In the genomic region with DNA sequence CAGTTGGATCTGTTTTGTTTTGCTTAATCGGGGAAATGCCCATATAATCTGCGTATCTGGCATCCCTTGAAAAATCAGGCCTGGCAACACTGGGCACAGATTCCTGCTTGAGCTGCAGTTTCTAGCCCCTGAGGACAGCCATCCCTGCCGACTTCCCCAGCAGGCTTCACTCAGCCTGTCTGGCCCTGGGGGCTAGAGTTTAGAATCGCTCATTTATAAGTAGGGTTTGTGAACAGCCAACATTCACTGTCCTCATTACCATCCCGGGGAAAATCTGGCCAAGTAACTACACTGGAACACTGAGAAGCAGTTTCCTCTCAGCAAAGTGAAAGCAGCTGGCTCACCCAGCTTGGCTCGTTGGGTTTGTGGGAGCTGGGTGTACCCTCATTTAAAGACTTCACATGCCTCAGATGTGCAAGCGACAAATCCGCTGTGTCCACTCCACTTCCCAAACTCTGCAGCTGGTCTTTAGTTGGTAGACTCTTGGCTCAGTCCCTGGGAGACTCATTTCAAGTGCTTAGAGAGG, we compare ENCODE assay signal across 8 mouse cellular contexts. TPM values are rescaled to one million over a fixed set of nuclear protein-coding genes. Genes with fewer than 3 reads are reported as not detected.
DNase-seq lines count a peak whose midpoint lies in the region; ATAC-seq and TF ChIP-seq lines count a peak whose summit lies in the region.

No protein-coding gene starts in this region.

- WGBS in hindbrain, embryonic 14.5 days: 31% methylated on average over 8 of the region's 8 CpGs

- H3K36me3 ChIP-seq in hindbrain, embryonic 14.5 days (replicated peaks; ENCODE audit: control insufficient read depth, insufficient read depth): no peaks in the 10 kb centered on the region
- no peaks in the 10 kb centered on the region for H3K36me3 ChIP-seq in megakaryocyte, embryonic 14.5 days (replicated peaks; ENCODE audit: low read length)
- H3K36me3 ChIP-seq in testis, adult 2 months (ENCODE audit: control insufficient read depth, insufficient read depth, low read length): no peaks in the 10 kb centered on the region

- TF ChIP-seq POLR2A in testis, adult 2 months (IDR thresholded peaks at IDR 0.05; ENCODE audit: control insufficient read depth, low read depth, low read length): no peak

- H3K27me3 ChIP-seq in hindbrain, embryonic 14.5 days (ENCODE audit: control insufficient read depth, insufficient read depth, low read length): no peaks in the 10 kb centered on the region
- H3K27me3 ChIP-seq in megakaryocyte, embryonic 14.5 days (replicated peaks): no peaks in the 10 kb centered on the region
- H3K27me3 ChIP-seq in testis, adult 2 months (ENCODE audit: control insufficient read depth, insufficient read depth, low read length): no peaks in the 10 kb centered on the region

- DNase-seq in 3T3-L1 (ENCODE audit: low read depth, low spot score): peak; percentile 57
- peak; percentile 47 for DNase-seq in cerebellum, adult 11 months
- DNase-seq in frontal cortex, postnatal 10 days (ENCODE audit: low spot score in 2 of 2): peak; percentile 56 to 73
- peak; percentile 30 for DNase-seq in hindbrain, embryonic 14.5 days (ENCODE audit: low spot score)
- peak; percentile 67 to 72 for DNase-seq in layer of hippocampus, postnatal 36 days
- DNase-seq in spleen, adult 12 weeks (ENCODE audit: low spot score): no peak

- no peak overlapping the region for H3K4me2 ChIP-seq in hindbrain, embryonic 14.5 days (replicated peaks)

- peaks cover 4% of the 10 kb centered on the region for H3K4me1 ChIP-seq in hindbrain, embryonic 14.5 days (replicated peaks; ENCODE audit: control insufficient read depth, insufficient read depth, low read length)
- peaks cover 9% of the 10 kb centered on the region; the same call in 1 of the 2 replicates for H3K4me1 ChIP-seq in megakaryocyte, embryonic 14.5 days
- peaks cover 7% of the 10 kb centered on the region for H3K4me1 ChIP-seq in testis, adult 2 months (ENCODE audit: control insufficient read depth, insufficient read depth, low read length)

- no peak overlapping the region for H3K4me3 ChIP-seq in hindbrain, embryonic 14.5 days (replicated peaks; ENCODE audit: low read length)
- peak overlapping the region; percentile 14 for H3K4me3 ChIP-seq in megakaryocyte, embryonic 14.5 days (replicated peaks)
- no peak overlapping the region for H3K4me3 ChIP-seq in testis, adult 2 months (ENCODE audit: control insufficient read depth, low read depth, low read length)

- peak overlapping the region; percentile 58 for H3K27ac ChIP-seq in hindbrain, embryonic 14.5 days
- H3K27ac ChIP-seq in testis, adult 2 months (ENCODE audit: control insufficient read depth, insufficient read depth, low read depth, low read length): peak overlapping the region; percentile 56

- H3K9me3 ChIP-seq in hindbrain, embryonic 14.5 days (ENCODE audit: control insufficient read depth, low read length): no peaks in the 10 kb centered on the region
- no peaks in the 10 kb centered on the region for H3K9me3 ChIP-seq in megakaryocyte, embryonic 14.5 days

- no peak overlapping the region for H3K9ac ChIP-seq in hindbrain, embryonic 14.5 days

- peak; percentile 80 for ATAC-seq in hindbrain, embryonic 14.5 days (ENCODE audit: low FRiP score)

- no peak for TF ChIP-seq CTCF in testis, adult 2 months (IDR thresholded peaks at IDR 0.05; ENCODE audit: control insufficient read depth, insufficient read depth, insufficient replicate concordance, low read depth, low read length)

RNA-seq across cellular contexts. Expression of a gene that starts 49.2 kb away (rescaled TPM):
- polyA plus RNA-seq in hindbrain, embryonic 14.5 days (2014; fragmentation: Nextera tagmentation; extraction: Ambion mirVana): 193 and 215 TPM in 2 replicates
- total RNA-seq in layer of hippocampus, postnatal 36 days (2021): 100 to 1,000 TPM; 115 to 118 TPM
- polyA plus RNA-seq in megakaryocyte, embryonic 14.5 days (2012; ENCODE audit: insufficient read depth, low replicate concordance): 3.0 and 7.8 TPM in 2 replicates
- polyA plus RNA-seq in testis, adult 2 months (2012; rRNA removed): 14.4 and 19.1 TPM in 2 replicates
